Mouse (Mus musculus): Measurements from ENCODE around the gene Pakap.

Gene Pakap

GRCm38 (mm10) chr4:57809449-57809848 lies 241.5 kb downstream of the Pakap start:
- no peak for DNase-seq

GRCm38 (mm10) chr4:57812075-57812474 lies 244.1 kb downstream of the Pakap start:
- no peak for DNase-seq

GRCm38 (mm10) chr4:57812916-57813575 lies 245.1 kb downstream of the Pakap start:
- DNase-seq = no peak

- DNase-seq = no peak
Observed at GRCm38 (mm10) chr4:57813576-57813945, 245.6 kb downstream of the Pakap start.

GRCm38 (mm10) chr4:57815355-57815754 lies 247.4 kb downstream of the Pakap start:
- DNase-seq = no peak

GRCm38 (mm10) chr4:57816146-57816545 lies 248.2 kb downstream of the Pakap start:
- no peak for DNase-seq

- DNase-seq = no peak
Observed at GRCm38 (mm10) chr4:57820839-57821374, 252.9 kb downstream of the Pakap start.

GRCm38 (mm10) chr4:57821556-57822356 lies 253.8 kb downstream of the Pakap start:
- no peak for DNase-seq

GRCm38 (mm10) chr4:57822641-57823040 lies 254.7 kb downstream of the Pakap start:
- DNase-seq = no peak

- DNase-seq = no peak
Observed at GRCm38 (mm10) chr4:57824626-57825240, 256.8 kb downstream of the Pakap start.

GRCm38 (mm10) chr4:57826272-57826671 lies 258.3 kb downstream of the Pakap start:
- no peak for DNase-seq

GRCm38 (mm10) chr4:57829131-57829530 lies 261.2 kb downstream of the Pakap start:
- DNase-seq = no peak

GRCm38 (mm10) chr4:57829740-57830139 lies 261.8 kb downstream of the Pakap start:
- no peak for DNase-seq

GRCm38 (mm10) chr4:57832318-57832717 lies 264.3 kb downstream of the Pakap start:
- no peak for DNase-seq

GRCm38 (mm10) chr4:57833060-57833459 lies 265.1 kb downstream of the Pakap start:
- no peak for DNase-seq

- no peak for DNase-seq
Observed at GRCm38 (mm10) chr4:57834141-57834540, 266.2 kb downstream of the Pakap start.

- no peak for DNase-seq
Observed at GRCm38 (mm10) chr4:57837089-57837488, 269.1 kb downstream of the Pakap start.

- DNase-seq = no peak
Observed at GRCm38 (mm10) chr4:57839343-57839742, 271.4 kb downstream of the Pakap start.

GRCm38 (mm10) chr4:57841911-57842310 lies 273.9 kb downstream of the Pakap start:
- DNase-seq = no peak

GRCm38 (mm10) chr4:57842472-57843305 lies 274.7 kb downstream of the Pakap start:
- DNase-seq = no peak

- DNase-seq = no peak
Observed at GRCm38 (mm10) chr4:57845031-57845431, 277.1 kb downstream of the Pakap start.

- DNase-seq = no peak
Observed at GRCm38 (mm10) chr4:57845541-57846210, 277.7 kb downstream of the Pakap start.

Measured in cerebellum, postnatal 36 days (tissue).